Mouse (Mus musculus) myocyte (in vitro differentiated cells): ENCODE measurements at regions not wholly inside any gene's neighbourhood (a gene's known extent, or its start where the extent isn't known, plus 50 kb on each side); places are given as distances from the start of the nearest gene placed in this dataset.

Source experiments
- H3K27me3 ChIP-seq: one replicate; pipeline ENCODE4 v1.6.1; 2011; ENCODE audit not compliant: control insufficient read depth, insufficient read depth, insufficient read length
- H3K36me3 ChIP-seq: one replicate; pipeline ENCODE4 v1.6.1; 2011; ENCODE audit not compliant: control insufficient read depth, insufficient read depth
- H3K4me2 ChIP-seq: one replicate; pipeline ENCODE4 v1.6.1; 2011; ENCODE audit warnings: low read depth, control low read depth
- H3K4me3 ChIP-seq: one replicate; pipeline ENCODE4 v1.5.1; 2011; ENCODE audit warnings: mild to moderate bottlenecking, control low read depth, moderate library complexity
- H3K79me2 ChIP-seq: one replicate; pipeline ENCODE4 v1.6.1; 2011; ENCODE audit not compliant: control insufficient read depth, insufficient read depth
- H3ac ChIP-seq: one replicate; pipeline ENCODE4 v1.6.1; 2011; ENCODE audit not compliant: control insufficient read depth, insufficient read length
- CEBPB ChIP-seq: IDR thresholded peaks from 2 replicates; pipeline ENCODE4 v1.6.1; 2011; ENCODE audit warnings: mild to moderate bottlenecking, moderate library complexity; ENCODE audit not compliant: poor library complexity, insufficient read depth, severe bottlenecking
- E2F4 ChIP-seq: IDR thresholded peaks from one replicate; pipeline ENCODE4 v1.6.1; 2011; ENCODE audit warnings: mild to moderate bottlenecking, control low read depth, moderate library complexity; ENCODE audit not compliant: insufficient read depth
- MAX ChIP-seq: IDR thresholded peaks from one replicate; pipeline ENCODE4 v1.6.1; 2011; ENCODE audit warnings: low read depth, mild to moderate bottlenecking, control low read depth
- MYOD1 ChIP-seq, 3 experiments: IDR thresholded peaks; one replicate each; pipeline ENCODE4 v1.6.1; 2011; ENCODE audit warnings: control low read depth in 2 of 3, low read depth in 2 of 3, mild to moderate bottlenecking in 2 of 3, moderate library complexity in 1 of 3; ENCODE audit not compliant: insufficient read length in 2 of 3, control insufficient read depth in 1 of 3
- MYOG ChIP-seq, 3 experiments: IDR thresholded peaks; one replicate each; pipeline ENCODE4 v1.6.1; 2011; ENCODE audit warnings: control low read depth in 2 of 3, low read depth in 2 of 3, mild to moderate bottlenecking in 2 of 3; ENCODE audit not compliant: insufficient read length in 2 of 3, control insufficient read depth in 1 of 3, insufficient read depth in 1 of 3
- POLR2A ChIP-seq: IDR thresholded peaks from one replicate; pipeline ENCODE4 v1.6.1; 2011; ENCODE audit warnings: low read depth, mild to moderate bottlenecking, control low read depth, moderate library complexity; ENCODE audit not compliant: insufficient read length
- POLR2AphosphoS2 ChIP-seq: IDR thresholded peaks from one replicate; pipeline ENCODE4 v1.6.1; 2011; ENCODE audit warnings: low read depth, control low read depth; ENCODE audit not compliant: insufficient read length
- REST ChIP-seq: IDR thresholded peaks from one replicate; pipeline ENCODE4 v1.6.1; 2011; ENCODE audit warnings: mild to moderate bottlenecking, control low read depth, moderate library complexity; ENCODE audit not compliant: insufficient read depth, insufficient read length
- SRF ChIP-seq: IDR thresholded peaks from one replicate; pipeline ENCODE4 v1.6.1; 2011; ENCODE audit warnings: low read depth; ENCODE audit not compliant: control insufficient read depth, insufficient read length
- TCF12 ChIP-seq: IDR thresholded peaks from one replicate; pipeline ENCODE4 v1.6.1; 2011; ENCODE audit warnings: mild to moderate bottlenecking, control low read depth; ENCODE audit not compliant: poor library complexity, insufficient read depth, severe bottlenecking
- TCF3 ChIP-seq: IDR thresholded peaks from one replicate; pipeline ENCODE4 v1.6.1; 2011; ENCODE audit warnings: low read depth, control low read depth; ENCODE audit not compliant: insufficient read length
- USF1 ChIP-seq: IDR thresholded peaks from one replicate; pipeline ENCODE4 v1.6.1; 2011; ENCODE audit warnings: low read depth, mild to moderate bottlenecking, control low read depth, moderate library complexity

- no peak overlapping the region for H3K4me3 ChIP-seq
- no peaks in the 10 kb centered on the region for H3K36me3 ChIP-seq
- H3K4me2 ChIP-seq = no peak overlapping the region
- H3K27me3 ChIP-seq = no peaks in the 10 kb centered on the region
- no peak for TF ChIP-seq POLR2AphosphoS2
- no peak for TF ChIP-seq E2F4
- no peak for TF ChIP-seq MYOD1 (IDR thresholded peaks at IDR 0.05; ENCODE audit: control insufficient read depth in 1 of 3, insufficient read length in 2 of 3, low read depth in 2 of 3)
- TF ChIP-seq CEBPB = no peak
- TF ChIP-seq USF1 = no peak
- TF ChIP-seq MAX = no peak
- TF ChIP-seq REST = no peak
- no peak for TF ChIP-seq TCF12
- no peaks in the 10 kb centered on the region for H3K79me2 ChIP-seq
- H3ac ChIP-seq = no peak overlapping the region
These were observed 193.9 kb upstream of the Tmem72 start for GRCm38 (mm10) chr6:116910607-116911006.

- no peaks in the 10 kb centered on the region for H3K27me3 ChIP-seq
- TF ChIP-seq USF1 (no peak), POLR2A (no peak), POLR2AphosphoS2 (no peak)
- no peaks in the 10 kb centered on the region for H3K79me2 ChIP-seq
- no peak overlapping the region for H3K4me3 ChIP-seq
- H3K36me3 ChIP-seq = no peaks in the 10 kb centered on the region
- H3ac ChIP-seq = no peak overlapping the region
- no peak overlapping the region for H3K4me2 ChIP-seq
These were observed 195.4 kb upstream of the Tmem72 start for GRCm38 (mm10) chr6:116912161-116912560.

- TF ChIP-seq E2F4 = no peak
- no peak for TF ChIP-seq POLR2AphosphoS2
- TF ChIP-seq MAX = no peak
- Histone ChIP-seq H3K27me3 (no peaks in the 10 kb centered on the region), H3K36me3 (no peaks in the 10 kb centered on the region), H3K79me2 (no peaks in the 10 kb centered on the region), H3K4me2 (no peak overlapping the region), H3K4me3 (no peak overlapping the region), H3ac (no peak overlapping the region)
These were observed 197.4 kb upstream of the Tmem72 start for GRCm38 (mm10) chr6:116914073-116914472.

- Histone ChIP-seq H3K4me3 (no peak overlapping the region), H3K79me2 (no peaks in the 10 kb centered on the region), H3K36me3 (no peaks in the 10 kb centered on the region), H3K4me2 (no peak overlapping the region), H3K27me3 (no peaks in the 10 kb centered on the region), H3ac (no peak overlapping the region)
- TF ChIP-seq POLR2AphosphoS2 = no peak
- no peak for TF ChIP-seq CEBPB
- TF ChIP-seq MYOD1 (IDR thresholded peaks at IDR 0.05; ENCODE audit: control insufficient read depth in 1 of 3, insufficient read length in 2 of 3, low read depth in 2 of 3) = no peak
- no peak for TF ChIP-seq REST
- TF ChIP-seq SRF = no peak
- no peak for TF ChIP-seq POLR2A
- TF ChIP-seq USF1 = no peak
- no peak for TF ChIP-seq TCF3
- TF ChIP-seq MAX = no peak
- no peak for TF ChIP-seq MYOG (IDR thresholded peaks at IDR 0.05; ENCODE audit: control insufficient read depth in 1 of 3, insufficient read depth in 1 of 3, insufficient read length in 2 of 3, low read depth in 2 of 3)
- TF ChIP-seq TCF12 = no peak
- TF ChIP-seq E2F4 = no peak
These were observed 218.3 kb upstream of the Tmem72 start for GRCm38 (mm10) chr6:116935024-116935423.

GRCm38 (mm10) chr6:116941576-116941975 is 224.9 kb upstream of the Tmem72 start:
- no peak overlapping the region for H3K4me3 ChIP-seq
- H3K4me2 ChIP-seq = no peak overlapping the region
- no peak overlapping the region for H3ac ChIP-seq
- TF ChIP-seq USF1 (no peak), MYOD1 (IDR thresholded peaks at IDR 0.05; ENCODE audit: control insufficient read depth in 1 of 3, insufficient read length in 2 of 3, low read depth in 2 of 3) (no peak)
- no peaks in the 10 kb centered on the region for H3K79me2 ChIP-seq
- no peaks in the 10 kb centered on the region for H3K36me3 ChIP-seq
- H3K27me3 ChIP-seq = no peaks in the 10 kb centered on the region

GRCm38 (mm10) chr6:116942696-116943095 is 225.6 kb upstream of the Cxcl12 start:
- TF ChIP-seq MYOG (IDR thresholded peaks at IDR 0.05; ENCODE audit: control insufficient read depth in 1 of 3, insufficient read depth in 1 of 3, insufficient read length in 2 of 3, low read depth in 2 of 3) = no peak
- TF ChIP-seq SRF = no peak
- Histone ChIP-seq H3ac (no peak overlapping the region), H3K36me3 (no peaks in the 10 kb centered on the region), H3K4me3 (no peak overlapping the region), H3K4me2 (no peak overlapping the region), H3K27me3 (no peaks in the 10 kb centered on the region), H3K79me2 (no peaks in the 10 kb centered on the region)
